Mouse (Mus musculus) limb, embryonic 15.5 days (tissue): ENCODE measurements around the gene Fam117a. TPM values are rescaled to one million over a fixed set of nuclear protein-coding genes. Genes with fewer than 3 reads are reported as not detected.

Experiments used
- ATAC-seq: fragments of 200-750 bp; cut with Nextera tagmentation; 2 replicates; pipeline ENCODE4 v1.8.0; 2017; ENCODE audit warnings: low read depth, moderate TSS enrichment; ENCODE audit not compliant: insufficient number of reproducible peaks, low FRiP score, low TSS enrichment
- H3K27ac ChIP-seq: fragments of 300-500 bp; sonication (generic); 2 replicates; pipeline ENCODE4 v1.5.1; 2015; ENCODE audit warnings: moderate library complexity, mild to moderate bottlenecking, inconsistent platforms
- H3K27me3 ChIP-seq: fragments of 300-500 bp; sonication (generic); 2 replicates; pipeline ENCODE4 v1.6.1; 2015; ENCODE audit warnings: inconsistent platforms
- H3K36me3 ChIP-seq: fragments of 300-500 bp; sonication (generic); 2 replicates; pipeline ENCODE4 v1.6.1; 2015; ENCODE audit warnings: inconsistent platforms
- H3K4me1 ChIP-seq: fragments of 300-500 bp; sonication (generic); 2 replicates; pipeline ENCODE4 v1.6.1; 2015; ENCODE audit warnings: inconsistent platforms
- H3K4me2 ChIP-seq: fragments of 300-500 bp; sonication (generic); 2 replicates; pipeline ENCODE4 v1.6.1; 2015; ENCODE audit warnings: mild to moderate bottlenecking, inconsistent platforms
- H3K4me3 ChIP-seq: fragments of 300-500 bp; sonication (generic); 2 replicates; pipeline ENCODE4 v1.5.1; 2015; ENCODE audit warnings: mild to moderate bottlenecking, inconsistent platforms
- H3K9ac ChIP-seq: fragments of 300-500 bp; sonication (generic); 2 replicates; pipeline ENCODE4 v1.6.1; 2015; ENCODE audit warnings: inconsistent platforms
- H3K9me3 ChIP-seq: fragments of 300-500 bp; sonication (generic); 2 replicates; pipeline ENCODE4 v1.6.1; 2016; ENCODE audit warnings: inconsistent platforms
- WGBS: fragments of 180-500 bp; shearing (Covaris S2); methylation state at CpG from one replicate; pipeline ENCODE4 v1.1.7; 2015; 5-methylcytosine and 5-hydroxymethylcytosine counted together
- polyA plus RNA-seq: library from polyadenylated mRNA; unstranded; fragments of >200 nt; fragmentation: Nextera tagmentation; extraction: Ambion mirVana; gene quantifications from 2 replicates; pipeline ENCODE4 v1.2.1, GENCODE M21; 2015

The Fam117a gene
- polyA plus RNA-seq, 1 experiment from 2014 or later = 14.6 TPM

- Histone ChIP-seq H3K4me3 (peak overlapping the region; percentile 86), H3K27me3 (no peaks in the 10 kb centered on the region), H3K27ac (peak overlapping the region; percentile 86), H3K4me2 (peak overlapping the region; percentile 50), H3K9ac (peak overlapping the region; percentile 77), H3K4me1 (peaks cover 5% of the 10 kb centered on the region; the same call in 1 of the 2 replicates), H3K9me3 (no peaks in the 10 kb centered on the region), H3K36me3 (peaks cover 57% of the 10 kb centered on the region)
- under 1% methylated on average over 14 of the region's 14 CpGs for WGBS
- ATAC-seq = no peak
Measured at GRCm38 (mm10) chr11:95384973-95385320, 48.1 kb downstream of the Fam117a start.

GRCm38 (mm10) chr11:95387354-95387753, 50.5 kb downstream of the Fam117a start:
- Histone ChIP-seq H3K4me1 (peaks cover 13% of the 10 kb centered on the region), H3K27me3 (no peaks in the 10 kb centered on the region), H3K9ac (no peak overlapping the region), H3K4me2 (no peak overlapping the region), H3K36me3 (peaks cover 52% of the 10 kb centered on the region), H3K4me3 (no peak overlapping the region), H3K27ac (no peak overlapping the region), H3K9me3 (no peaks in the 10 kb centered on the region)
- whole genome bisulfite sequencing = 95% methylated on average over 7 of the region's 7 CpGs
- no peak for ATAC-seq

GRCm38 (mm10) chr11:95389006-95389405, 52.2 kb downstream of the Fam117a start:
- no peak for ATAC-seq
- Histone ChIP-seq H3K4me2 (no peak overlapping the region), H3K4me3 (no peak overlapping the region), H3K9me3 (no peaks in the 10 kb centered on the region), H3K9ac (no peak overlapping the region), H3K4me1 (peaks cover 25% of the 10 kb centered on the region), H3K27me3 (no peaks in the 10 kb centered on the region), H3K36me3 (peaks cover 52% of the 10 kb centered on the region), H3K27ac (no peak overlapping the region)
- 68% methylated on average over 3 of the region's 3 CpGs for WGBS

- H3K27ac ChIP-seq = no peak overlapping the region
- no peak overlapping the region for H3K9ac ChIP-seq
- WGBS = 92% methylated on average over 6 of the region's 6 CpGs
- no peak overlapping the region for H3K4me3 ChIP-seq
- peaks cover 28% of the 10 kb centered on the region for H3K4me1 ChIP-seq
- H3K9me3 ChIP-seq = no peaks in the 10 kb centered on the region
- H3K27me3 ChIP-seq = no peaks in the 10 kb centered on the region
- ATAC-seq = no peak
- H3K4me2 ChIP-seq = no peak overlapping the region
- peaks cover 52% of the 10 kb centered on the region for H3K36me3 ChIP-seq
Measured at GRCm38 (mm10) chr11:95390420-95390819, 53.6 kb downstream of the Fam117a start.

GRCm38 (mm10) chr11:95391201-95391600, 54.4 kb downstream of the Fam117a start:
- Histone ChIP-seq H3K9ac (no peak overlapping the region), H3K27ac (no peak overlapping the region), H3K4me2 (no peak overlapping the region), H3K9me3 (no peaks in the 10 kb centered on the region), H3K4me1 (peaks cover 25% of the 10 kb centered on the region), H3K4me3 (no peak overlapping the region), H3K27me3 (no peaks in the 10 kb centered on the region), H3K36me3 (peaks cover 52% of the 10 kb centered on the region)
- no peak for ATAC-seq
- 70% methylated on average over 4 of the region's 4 CpGs for WGBS

- H3K4me1 ChIP-seq = peaks cover 25% of the 10 kb centered on the region
- H3K36me3 ChIP-seq = peaks cover 47% of the 10 kb centered on the region
- H3K9ac ChIP-seq = no peak overlapping the region
- H3K9me3 ChIP-seq = no peaks in the 10 kb centered on the region
- H3K4me2 ChIP-seq = no peak overlapping the region
- ATAC-seq = no peak
- 41% methylated on average over 5 of the region's 5 CpGs for WGBS
- no peaks in the 10 kb centered on the region for H3K27me3 ChIP-seq
- peak overlapping the region; percentile 60; the same call in 1 of the 2 replicates for H3K27ac ChIP-seq
- no peak overlapping the region for H3K4me3 ChIP-seq
Measured at GRCm38 (mm10) chr11:95391743-95392142, 54.9 kb downstream of the Fam117a start.

- Histone ChIP-seq H3K36me3 (peaks cover 42% of the 10 kb centered on the region), H3K9ac (no peak overlapping the region), H3K27me3 (no peaks in the 10 kb centered on the region), H3K4me1 (peaks cover 25% of the 10 kb centered on the region), H3K4me2 (no peak overlapping the region), H3K9me3 (no peaks in the 10 kb centered on the region), H3K4me3 (no peak overlapping the region), H3K27ac (peak overlapping the region; percentile 60)
- 32% methylated on average over 7 of the region's 7 CpGs for WGBS
- ATAC-seq = no peak
Measured at GRCm38 (mm10) chr11:95392223-95392667, 55.4 kb downstream of the Fam117a start.

- peaks cover 26% of the 10 kb centered on the region for H3K4me1 ChIP-seq
- 49% methylated on average over 11 of the region's 11 CpGs for WGBS
- H3K27me3 ChIP-seq = no peaks in the 10 kb centered on the region
- peak overlapping the region; percentile 60 for H3K27ac ChIP-seq
- H3K9ac ChIP-seq = no peak overlapping the region
- no peaks in the 10 kb centered on the region for H3K9me3 ChIP-seq
- no peak for ATAC-seq
- no peak overlapping the region for H3K4me3 ChIP-seq
- H3K4me2 ChIP-seq = no peak overlapping the region
- peaks cover 35% of the 10 kb centered on the region for H3K36me3 ChIP-seq
Measured at GRCm38 (mm10) chr11:95392708-95393499, 56.1 kb downstream of the Fam117a start.

GRCm38 (mm10) chr11:95393500-95393816, 56.6 kb downstream of the Fam117a start:
- no peaks in the 10 kb centered on the region for H3K27me3 ChIP-seq
- 26% methylated on average over 5 of the region's 5 CpGs for WGBS
- peaks cover 31% of the 10 kb centered on the region for H3K4me1 ChIP-seq
- H3K4me3 ChIP-seq = no peak overlapping the region
- no peak overlapping the region for H3K4me2 ChIP-seq
- peak overlapping the region; percentile 60; the same call in 1 of the 2 replicates for H3K27ac ChIP-seq
- H3K9ac ChIP-seq = no peak overlapping the region
- ATAC-seq = no peak
- H3K36me3 ChIP-seq = peaks cover 30% of the 10 kb centered on the region
- no peaks in the 10 kb centered on the region for H3K9me3 ChIP-seq

GRCm38 (mm10) chr11:95394112-95394511, 57.3 kb downstream of the Fam117a start:
- Histone ChIP-seq H3K27ac (no peak overlapping the region), H3K4me3 (no peak overlapping the region), H3K4me2 (no peak overlapping the region), H3K9me3 (no peaks in the 10 kb centered on the region), H3K36me3 (peaks cover 24% of the 10 kb centered on the region), H3K4me1 (peaks cover 31% of the 10 kb centered on the region), H3K27me3 (no peaks in the 10 kb centered on the region; the same call in 1 of the 2 replicates), H3K9ac (no peak overlapping the region)
- ATAC-seq = no peak
- WGBS = 30% methylated on average over 5 of the region's 5 CpGs

GRCm38 (mm10) chr11:95396548-95396947, 59.7 kb downstream of the Fam117a start:
- Histone ChIP-seq H3K27me3 (peaks cover 3% of the 10 kb centered on the region; the same call in 1 of the 2 replicates), H3K9ac (no peak overlapping the region), H3K36me3 (0 out of 2 replicates have a peak, but pooled peaks cover 3% of the 10 kb centered on the region), H3K4me2 (no peak overlapping the region), H3K27ac (no peak overlapping the region), H3K4me1 (peaks cover 31% of the 10 kb centered on the region), H3K9me3 (no peaks in the 10 kb centered on the region), H3K4me3 (no peak overlapping the region)
- WGBS = 50% methylated on average over 1 of the region's 1 CpGs
- no peak for ATAC-seq

GRCm38 (mm10) chr11:95397843-95398835, 61.3 kb downstream of the Fam117a start:
- no peaks in the 10 kb centered on the region for H3K36me3 ChIP-seq
- H3K9ac ChIP-seq = no peak overlapping the region
- H3K4me1 ChIP-seq = peaks cover 23% of the 10 kb centered on the region
- peaks cover 3% of the 10 kb centered on the region; the same call in 1 of the 2 replicates for H3K27me3 ChIP-seq
- H3K9me3 ChIP-seq = no peaks in the 10 kb centered on the region
- no peak overlapping the region for H3K27ac ChIP-seq
- WGBS = 54% methylated on average over 14 of the region's 14 CpGs
- ATAC-seq = no peak
- no peak overlapping the region for H3K4me3 ChIP-seq
- H3K4me2 ChIP-seq = no peak overlapping the region
